Mouse (Mus musculus) cortical plate, adult 2 months (tissue): ENCODE measurements around the gene Col8a1. TPM values are rescaled to one million over a fixed set of nuclear protein-coding genes. Genes with fewer than 3 reads are reported as not detected.
A peak's percentile ranks its signal among the peaks of the same experiment; 100 is the strongest.

Source experiments
- H3K27ac ChIP-seq: fragments of 200-500 bp; 2 replicates; pipeline ENCODE4 v1.5.1; 2012; ENCODE audit warnings: low read length, control low read depth, inconsistent platforms; ENCODE audit not compliant: insufficient read depth
- H3K4me1 ChIP-seq: fragments of 200-500 bp; 2 replicates; pipeline ENCODE4 v1.6.1; 2011; ENCODE audit warnings: low read length; ENCODE audit not compliant: control insufficient read depth, insufficient read depth
- H3K4me3 ChIP-seq: fragments of 200-500 bp; 2 replicates; pipeline ENCODE4 v1.5.1; 2011; ENCODE audit warnings: mild to moderate bottlenecking, low read length, control low read depth; ENCODE audit not compliant: insufficient read depth
- CTCF ChIP-seq: fragments of 200-500 bp; IDR thresholded peaks from 2 replicates; pipeline ENCODE4 v1.5.1; 2011; ENCODE audit warnings: mild to moderate bottlenecking, control low read depth, low read length; ENCODE audit not compliant: insufficient read depth; ENCODE audit errors: extremely low read depth
- POLR2A ChIP-seq: fragments of 200-500 bp; IDR thresholded peaks from 2 replicates; pipeline ENCODE4 v1.6.1; 2011; ENCODE audit warnings: mild to moderate bottlenecking, low read length, control low read depth; ENCODE audit not compliant: insufficient read depth; ENCODE audit errors: extremely low read depth
- polyA plus RNA-seq: library from polyadenylated mRNA; depleted of rRNA; stranded (reverse); fragments of >200 nt; gene quantifications from 2 replicates; pipeline ENCODE4 v1.2.3, GENCODE M21; 2012; rRNA removed

Gene Col8a1
- polyA plus RNA-seq, 1 experiment, result 1.4 TPM

GRCm38 (mm10) chr16:57606444-57607227 is 147.9 kb downstream of the Col8a1 start, which contains the start of gene Cmss1:
Gene Cmss1, minus strand, starts transcription at chr16:57606864.
- Histone ChIP-seq H3K4me3 (peak within 1 kb of the TSS; percentile 98), H3K4me1 (no peaks in the 10 kb centered on the region), H3K27ac (peak within 1 kb of the TSS; percentile 48; the same call in 1 of the 2 replicates)
- TF ChIP-seq CTCF (no peak), POLR2A (peak; percentile 54; the same call in 1 of the 2 replicates)

DNA sequence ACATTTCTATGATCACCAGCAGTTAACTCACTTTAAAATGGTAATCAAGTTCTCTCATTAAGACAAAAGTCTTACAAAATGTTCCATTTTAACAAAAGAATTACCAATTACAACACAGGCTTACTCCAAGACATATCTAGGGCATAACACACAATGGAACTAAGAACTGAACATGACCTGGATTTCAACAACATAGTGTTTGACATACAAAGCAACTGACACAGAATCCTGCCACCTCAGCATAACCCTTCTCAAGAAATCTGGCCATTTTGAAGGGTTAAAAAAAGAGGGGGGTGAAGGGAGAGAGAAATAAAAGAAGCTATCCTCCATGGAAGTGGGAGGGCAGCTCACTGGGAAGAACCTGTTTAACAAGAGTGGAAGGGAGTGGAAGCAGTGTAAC is 153.5 kb downstream of the Col8a1 start:
- Histone ChIP-seq H3K4me1 (no peaks in the 10 kb centered on the region), H3K27ac (no peak overlapping the region)

GRCm38 (mm10) chr16:57597295-57597957 is 157.1 kb downstream of the Col8a1 start:
- TF ChIP-seq CTCF (no peak), POLR2A (no peak)
- Histone ChIP-seq H3K4me3 (no peak overlapping the region), H3K27ac (no peak overlapping the region), H3K4me1 (no peaks in the 10 kb centered on the region)

More for the DNA sequence above, 153.5 kb downstream of the Col8a1 start:
- TF ChIP-seq POLR2A (no peak), CTCF (no peak)
- no peak overlapping the region for H3K4me3 ChIP-seq

- Histone ChIP-seq H3K4me3 (no peak overlapping the region), H3K4me1 (no peaks in the 10 kb centered on the region), H3K27ac (no peak overlapping the region)
- TF ChIP-seq CTCF (peak; percentile 52), POLR2A (no peak)
These were observed 160.9 kb downstream of the Col8a1 start for GRCm38 (mm10) chr16:57593422-57594157.

- Histone ChIP-seq H3K4me1 (no peaks in the 10 kb centered on the region), H3K4me3 (no peak overlapping the region), H3K27ac (no peak overlapping the region)
- TF ChIP-seq POLR2A (no peak), CTCF (no peak)
These were observed 169.3 kb downstream of the Col8a1 start for GRCm38 (mm10) chr16:57585201-57585600.

DNA sequence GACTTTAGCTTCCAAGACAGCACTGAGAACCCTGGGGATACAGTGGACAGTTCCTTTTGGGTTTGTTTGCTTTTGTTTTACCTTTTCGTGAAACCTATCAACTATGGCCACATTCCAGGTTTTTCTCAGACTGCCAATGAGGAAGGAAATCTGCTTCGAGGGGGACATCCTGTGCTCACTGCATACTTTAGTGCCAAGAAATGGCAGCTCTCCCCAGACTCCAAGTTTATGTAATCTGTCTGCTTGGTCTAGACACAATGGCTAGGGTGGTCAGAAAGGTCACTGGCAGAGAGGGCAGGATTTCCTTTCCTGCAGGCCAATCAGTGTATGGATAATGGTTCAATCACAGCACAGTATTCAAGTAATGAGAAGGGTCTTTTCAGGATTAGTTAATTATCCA is 172.5 kb downstream of the Col8a1 start:
- no peak for TF ChIP-seq POLR2A
- no peak for TF ChIP-seq CTCF
- H3K4me3 ChIP-seq, result no peak overlapping the region
- no peak overlapping the region for H3K27ac ChIP-seq
- no peaks in the 10 kb centered on the region for H3K4me1 ChIP-seq

DNA sequence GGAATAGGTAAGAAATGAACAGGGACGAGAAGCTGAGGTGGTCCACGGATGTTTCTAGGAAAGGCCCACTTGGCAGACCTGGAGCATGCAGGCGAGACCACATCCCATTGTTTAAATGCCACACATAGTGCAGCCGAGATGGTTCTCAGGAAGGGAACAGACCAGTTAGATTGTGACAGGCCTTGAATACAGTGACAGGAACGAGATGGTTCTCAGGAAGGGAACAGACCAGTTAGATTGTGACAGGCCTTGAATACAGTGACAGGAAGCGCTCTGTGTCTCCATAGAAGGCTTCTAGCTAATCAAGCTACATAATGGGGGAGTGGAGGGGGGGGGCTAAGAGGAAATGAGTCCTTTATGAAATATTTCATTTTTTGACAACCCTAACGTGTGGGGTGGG is 174.5 kb downstream of the Col8a1 start:
- no peak for TF ChIP-seq CTCF
- TF ChIP-seq POLR2A, result no peak
- H3K4me1 ChIP-seq, result no peaks in the 10 kb centered on the region
- no peak overlapping the region for H3K4me3 ChIP-seq
- no peak overlapping the region for H3K27ac ChIP-seq

DNA sequence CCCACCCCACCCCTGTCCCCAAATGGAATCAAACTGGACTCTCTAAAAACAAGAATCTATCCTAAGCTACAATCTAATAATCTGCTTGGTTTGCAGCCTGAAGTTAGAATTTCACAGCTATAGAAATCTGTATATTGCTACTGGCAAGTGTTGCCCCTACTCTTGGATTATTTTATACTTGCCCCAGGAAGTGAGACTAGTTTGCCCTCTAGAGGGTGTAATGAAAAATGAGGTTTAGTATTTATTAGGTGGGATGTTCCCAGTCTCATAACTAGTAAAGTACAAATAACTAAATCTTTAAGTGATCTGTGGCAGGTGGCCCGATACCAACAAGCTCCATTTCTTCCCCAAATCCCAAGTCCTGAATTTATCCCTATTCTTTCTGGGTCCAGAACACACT is 177.0 kb downstream of the Col8a1 start:
- TF ChIP-seq POLR2A (no peak), CTCF (no peak)
- Histone ChIP-seq H3K4me1 (no peaks in the 10 kb centered on the region), H3K27ac (no peak overlapping the region), H3K4me3 (no peak overlapping the region)

DNA sequence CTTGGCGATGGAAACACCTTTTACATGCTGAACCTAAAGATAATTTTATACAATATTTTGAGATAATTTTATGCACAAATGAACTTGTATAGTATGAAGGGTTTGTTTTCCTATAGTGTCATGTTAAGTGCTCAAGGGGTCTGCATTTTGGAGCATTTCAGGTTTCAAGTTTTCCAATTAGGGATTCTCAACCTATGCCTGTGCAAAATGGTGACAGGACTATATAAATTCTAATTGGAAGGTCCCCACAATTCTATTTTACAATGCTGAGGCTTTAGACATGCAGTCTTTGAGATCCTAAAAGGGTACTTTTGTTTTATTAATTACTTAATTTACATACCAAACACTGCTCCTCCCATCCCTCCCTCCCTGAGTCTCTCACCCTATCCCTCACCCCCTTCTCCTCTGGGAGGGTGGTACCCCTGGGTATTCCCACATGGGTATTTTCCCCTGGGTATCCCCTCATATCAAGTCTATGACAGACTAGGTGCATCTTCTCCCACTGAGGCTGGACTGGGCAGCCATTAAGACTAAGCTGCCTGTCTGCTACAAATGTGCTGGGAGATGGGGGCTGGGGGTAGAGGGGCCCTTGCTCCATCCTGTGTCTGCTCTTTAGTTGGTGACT is 178.7 kb downstream of the Col8a1 start:
- no peak overlapping the region for H3K4me3 ChIP-seq
- H3K27ac ChIP-seq, result no peak overlapping the region
- TF ChIP-seq CTCF (no peak), POLR2A (no peak)
- no peaks in the 10 kb centered on the region for H3K4me1 ChIP-seq

Other genes with a start within 250 kb of the Col8a1 start
- gene Cmss1, start 147.9 kb downstream of the Col8a1 start, polyA plus RNA-seq, result 8.9 and 9.5 TPM in 2 replicates